Mouse (Mus musculus): ENCODE data around the gene Adgrb2. TPM values are rescaled to one million over a fixed set of nuclear protein-coding genes. Genes with fewer than 3 reads are reported as not detected.

Adgrb2 gene
- polyA plus RNA-seq, 1 experiment from 2014 or later = 3.6 TPM

Other genes starting within 250 kb of the Adgrb2 start
- gene Khdrbs1, start 242.6 kb upstream of the Adgrb2 start, polyA plus RNA-seq (2016; fragmentation: Nextera tagmentation; extraction: Ambion mirVana) = 204 TPM in 2 replicates
- gene Ptp4a2, start 173.7 kb upstream of the Adgrb2 start, polyA plus RNA-seq (2016; fragmentation: Nextera tagmentation; extraction: Ambion mirVana) = 327 and 335 TPM in 2 replicates
- gene Spocd1, start 55.6 kb upstream of the Adgrb2 start, polyA plus RNA-seq (2016; fragmentation: Nextera tagmentation; extraction: Ambion mirVana) = not detected in 2 replicates
- 24.2 and 30.9 TPM in 2 replicates for gene Col16a1, start 63.0 kb downstream of the Adgrb2 start, polyA plus RNA-seq (2016; fragmentation: Nextera tagmentation; extraction: Ambion mirVana)
- gene Pef1, start 117.7 kb downstream of the Adgrb2 start, polyA plus RNA-seq (2016; fragmentation: Nextera tagmentation; extraction: Ambion mirVana) = 64.6 and 64.7 TPM in 2 replicates
- not detected in 2 replicates for gene Hcrtr1, start 154.5 kb downstream of the Adgrb2 start, polyA plus RNA-seq (2016; fragmentation: Nextera tagmentation; extraction: Ambion mirVana)
- 7.8 and 10.3 TPM in 2 replicates for gene Tinagl1, start 190.3 kb downstream of the Adgrb2 start, polyA plus RNA-seq (2016; fragmentation: Nextera tagmentation; extraction: Ambion mirVana)
- not detected in 2 replicates for gene Gm853, start 237.5 kb downstream of the Adgrb2 start, polyA plus RNA-seq (2016; fragmentation: Nextera tagmentation; extraction: Ambion mirVana)

Data from limb, embryonic 12.5 days (tissue).